Mouse (Mus musculus) cerebellum, adult 2 months (tissue): Measurements from ENCODE around the gene Enox1.

Experiments used
- CTCF ChIP-seq: fragments of 200-500 bp; IDR thresholded peaks from 2 replicates; pipeline ENCODE4 v1.5.1; 2011; ENCODE audit warnings: low read depth, mild to moderate bottlenecking, control low read depth, low read length, moderate library complexity, borderline replicate concordance; ENCODE audit not compliant: insufficient read depth
- POLR2A ChIP-seq: fragments of 200-500 bp; IDR thresholded peaks from 2 replicates; pipeline ENCODE4 v1.6.1; 2011; ENCODE audit warnings: low read length, control low read depth, borderline replicate concordance; ENCODE audit not compliant: insufficient read depth

- TF ChIP-seq CTCF (no peak), POLR2A (no peak)
Measured at GRCm38 (mm10) chr14:77642314-77642713, 485.8 kb downstream of the Enox1 start.
